Mouse (Mus musculus) liver, adult 2 months (tissue): ENCODE measurements around the gene Plppr4.

Experiments
- CTCF ChIP-seq: fragments of 200-500 bp; IDR thresholded peaks from 2 replicates; pipeline ENCODE4 v1.5.1; 2011; ENCODE audit warnings: low read depth, low read length, control low read depth
- POLR2A ChIP-seq: fragments of 200-500 bp; IDR thresholded peaks from 2 replicates; pipeline ENCODE4 v1.6.1; 2011; ENCODE audit warnings: low read length, control low read depth; ENCODE audit not compliant: insufficient read depth; ENCODE audit errors: extremely low read depth

GRCm38 (mm10) chr3:117357367-117357766, 3.3 kb downstream of the Plppr4 start:
- no peak for TF ChIP-seq CTCF
- no peak for TF ChIP-seq POLR2A
